Mouse (Mus musculus) lung, postnatal 10 days (tissue): ENCODE measurements around the gene Ptpn18.

Source experiments
- DNase-seq: peaks from one replicate; pipeline ENCODE4 v3.0.0; 2021

The Ptpn18 gene

DNA sequence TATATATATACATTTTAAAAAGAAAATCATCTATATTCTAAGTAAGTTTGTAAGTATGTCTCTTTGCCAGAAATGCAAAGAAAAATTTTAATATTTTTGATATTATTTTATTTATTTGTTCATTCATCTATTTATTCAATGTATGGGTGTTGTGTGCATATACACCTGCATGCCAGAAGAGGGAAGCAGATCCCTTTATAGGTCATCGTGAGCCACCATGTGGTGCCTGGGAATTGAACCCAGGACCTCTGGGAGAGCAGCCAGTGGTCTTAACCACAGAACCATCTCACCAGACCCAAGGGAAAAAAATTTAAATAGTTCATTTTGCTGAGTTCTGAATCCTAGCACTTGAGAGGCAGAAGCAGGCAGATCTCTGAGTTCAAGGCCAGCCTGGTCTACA, 58.7 kb downstream of the Ptpn18 start:
- DNase-seq: no peak

DNA sequence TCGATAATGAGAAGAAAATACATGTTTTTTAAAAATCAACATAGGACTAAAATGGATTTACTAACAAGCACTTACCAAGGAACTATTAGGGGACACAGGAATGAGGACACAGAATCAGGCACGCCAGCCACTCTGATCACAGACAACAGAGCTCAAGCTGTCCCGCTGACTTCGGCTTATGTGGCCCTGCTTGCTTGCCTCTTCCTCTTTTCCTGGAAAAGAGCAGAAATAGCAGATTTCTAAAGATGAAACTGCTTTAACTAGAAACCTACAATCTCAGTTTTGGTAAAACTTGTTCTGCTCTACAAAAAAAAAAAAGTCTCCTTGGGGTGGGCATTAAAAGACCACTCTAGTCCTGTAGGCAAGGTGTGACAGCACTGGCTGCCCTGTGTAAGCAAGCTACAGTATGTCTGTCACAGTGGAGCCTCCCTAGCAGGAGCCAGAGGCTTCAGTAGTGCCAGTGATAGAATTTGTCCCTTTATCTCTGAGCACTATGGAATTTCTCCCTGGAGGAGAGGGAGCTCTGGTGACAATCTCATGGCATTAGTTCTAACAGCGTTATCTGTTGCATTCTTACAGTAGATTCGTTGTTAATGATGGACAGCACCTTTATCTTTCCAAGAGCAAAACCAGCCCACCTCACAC, 62.8 kb downstream of the Ptpn18 start:
- no peak for DNase-seq

DNA sequence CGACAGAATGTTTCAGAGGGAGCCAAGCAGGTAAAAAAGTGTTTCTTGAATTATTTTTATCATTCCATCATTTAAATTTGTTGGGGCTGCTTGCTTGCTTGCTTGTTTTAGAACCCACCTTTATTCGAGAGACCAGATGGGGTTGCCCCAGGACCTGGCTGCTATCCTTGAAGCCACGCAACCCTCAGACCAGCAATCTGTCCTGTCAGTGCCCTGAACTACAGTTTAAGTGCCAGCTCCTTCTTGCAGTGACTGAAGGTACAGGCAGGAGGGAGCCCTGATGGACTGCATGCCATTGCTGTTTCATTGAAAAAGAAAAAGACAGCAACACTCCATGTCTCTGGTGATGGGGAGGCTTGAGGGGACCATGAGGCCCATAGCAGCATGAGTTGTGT, 63.3 kb downstream of the Ptpn18 start:
- DNase-seq: no peak

DNA sequence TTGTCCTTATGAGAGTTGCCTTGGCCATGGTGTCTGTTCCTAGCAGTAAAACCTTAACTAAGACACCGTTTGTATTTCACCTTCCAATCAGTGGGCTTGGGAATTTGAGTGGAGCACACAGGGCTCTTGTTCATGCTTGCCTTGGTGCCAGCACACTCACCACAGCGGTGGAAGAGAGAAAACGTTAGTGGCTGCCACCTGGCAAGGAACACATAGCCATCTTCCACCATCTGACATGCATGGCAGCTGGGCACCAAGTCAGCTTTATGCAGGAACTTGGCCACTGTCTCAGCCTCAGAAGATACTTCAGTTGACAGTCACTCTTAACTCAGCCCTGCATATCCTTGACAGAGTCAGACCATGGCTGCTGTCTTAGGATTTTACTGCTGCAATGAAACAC, 64.1 kb downstream of the Ptpn18 start:
- DNase-seq: no peak
